Mouse (Mus musculus) liver, embryonic 14.5 days (tissue): ENCODE results near the gene Serpinf1. TPM values are rescaled to one million over a fixed set of nuclear protein-coding genes. Genes with fewer than 3 reads are reported as not detected.
A peak's percentile ranks its signal among the peaks of the same experiment; 100 is the strongest.

Experiments used
- ATAC-seq: fragments of 200-750 bp; cut with Nextera tagmentation; 2 replicates; pipeline ENCODE4 v1.8.0; 2017; ENCODE audit warnings: moderate number of reproducible peaks, mild to moderate bottlenecking, moderate library complexity; ENCODE audit not compliant: insufficient read depth
- DNase-seq, 3 experiments: peaks; one replicate each; pipeline ENCODE4 v3.0.0-alpha.2; 2012 to 2013; ENCODE audit warnings: low read depth in 3 of 3, low spot score in 3 of 3
- H3K27ac ChIP-seq: fragments of 300-500 bp; sonication (generic); 2 replicates; pipeline ENCODE4 v1.5.1; 2014; ENCODE audit warnings: moderate library complexity, mild to moderate bottlenecking, control low read depth, inconsistent platforms
- H3K27me3 ChIP-seq: fragments of 300-500 bp; sonication (generic); 2 replicates; pipeline ENCODE4 v1.6.1; 2014; ENCODE audit warnings: mild to moderate bottlenecking, low read length, moderate library complexity; ENCODE audit not compliant: control insufficient read depth, insufficient read depth
- H3K36me3 ChIP-seq: fragments of 300-500 bp; sonication (generic); replicated peaks from 2 replicates; pipeline ENCODE4 v1.6.1; 2014; ENCODE audit warnings: low read depth; ENCODE audit not compliant: control insufficient read depth, insufficient read depth
- H3K4me1 ChIP-seq, 2 experiments: fragments of 200-500 bp in 1 of 2; fragments of 300-500 bp in 1 of 2; sonication (generic) in 1 of 2; replicated peaks; 2 replicates each; pipeline ENCODE4 v1.6.1; 2012 to 2014; ENCODE audit warnings: antibody characterized with exemption in 1 of 2, inconsistent platforms in 1 of 2, low read length in 1 of 2; ENCODE audit not compliant: control insufficient read depth in 2 of 2, insufficient read depth in 2 of 2
- H3K4me2 ChIP-seq: fragments of 300-500 bp; sonication (generic); 2 replicates; pipeline ENCODE4 v1.6.1; 2014; ENCODE audit warnings: low read depth, mild to moderate bottlenecking, control low read depth, moderate library complexity
- H3K4me3 ChIP-seq, 2 experiments: fragments of 200-500 bp in 1 of 2; fragments of 300-500 bp in 1 of 2; sonication (generic) in 1 of 2; 2 replicates each; pipeline ENCODE4 v1.5.1; 2012 to 2014; ENCODE audit warnings: low read depth in 2 of 2, low read length in 2 of 2, mild to moderate bottlenecking in 2 of 2, control low read depth in 1 of 2, inconsistent platforms in 1 of 2, moderate library complexity in 1 of 2; ENCODE audit not compliant: insufficient read depth in 1 of 2
- H3K9ac ChIP-seq: fragments of 300-500 bp; sonication (generic); replicated peaks from 2 replicates; pipeline ENCODE4 v1.6.1; 2014; ENCODE audit warnings: mild to moderate bottlenecking, control low read depth, moderate library complexity
- H3K9me3 ChIP-seq: fragments of 300-500 bp; sonication (generic); 2 replicates; pipeline ENCODE4 v1.6.1; 2016; ENCODE audit warnings: low read length, mixed read lengths; ENCODE audit not compliant: control insufficient read depth
- CTCF ChIP-seq: IDR thresholded peaks from 2 replicates; pipeline ENCODE4 v1.5.1; 2016; ENCODE audit warnings: antibody characterized with exemption, low read depth, control low read depth
- EP300 ChIP-seq: IDR thresholded peaks from 2 replicates; pipeline ENCODE4 v1.6.1; 2016; ENCODE audit warnings: antibody characterized with exemption, low read depth
- WGBS: fragments of 180-500 bp; shearing (Covaris S2); extraction: QIAGEN DNeasy Blood & Tissue Kit; methylation state at CpG from one replicate; pipeline ENCODE4 v1.1.7; 2014; ENCODE audit not compliant: insufficient replicate concordance; 5-methylcytosine and 5-hydroxymethylcytosine counted together
- polyA plus RNA-seq, 2 experiments: library from polyadenylated mRNA; depleted of rRNA in 1 of 2; stranded (reverse) in 1 of 2; unstranded in 1 of 2; fragments of >200 nt; fragmentation: Nextera tagmentation in 1 of 2; extraction: Ambion mirVana in 1 of 2; gene quantifications; 2 replicates each; pipeline versions ENCODE4 v1.2.1 to v1.2.3; 2012 to 2014

Serpinf1 gene
- polyA plus RNA-seq, 2 experiments: 104 to 145 TPM

DNA sequence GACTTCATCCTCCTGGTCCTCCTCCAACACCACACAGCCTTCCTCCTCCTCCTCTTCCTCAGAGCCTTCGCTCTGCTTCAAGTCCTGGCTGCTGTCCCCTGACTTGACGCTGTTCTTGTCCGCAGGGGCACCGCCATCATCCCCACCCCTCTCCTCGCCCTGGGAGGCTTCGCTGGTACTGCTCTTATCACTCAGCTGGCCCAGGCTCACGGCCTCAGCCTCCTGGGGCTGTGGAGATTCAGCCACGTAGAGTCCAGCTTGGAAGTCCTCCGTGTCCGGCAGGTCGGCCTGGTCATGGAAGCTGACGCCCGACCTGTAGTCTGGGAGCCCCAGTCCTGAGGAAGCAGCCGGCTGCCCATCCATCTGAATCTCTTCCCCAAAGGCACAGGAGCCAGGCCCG is 28.4 kb upstream of the Serpinf1 start:
- peaks cover 39 to 48% of the 10 kb centered on the region in 2 experiments for H3K4me1 ChIP-seq
- ATAC-seq: peak; percentile 44; the same call in 1 of the 2 replicates
- peak overlapping the region; percentile 81 for H3K9ac ChIP-seq
- H3K27me3 ChIP-seq: no peaks in the 10 kb centered on the region
- peak overlapping the region; percentile 89 for H3K4me2 ChIP-seq
- no peaks in the 10 kb centered on the region for H3K9me3 ChIP-seq
- H3K27ac ChIP-seq: peak overlapping the region; percentile 96
- WGBS: 40% methylated on average over 15 of the region's 15 CpGs
- H3K4me3 ChIP-seq: peak overlapping the region; percentile 61 to 62
- H3K36me3 ChIP-seq: peaks cover 25% of the 10 kb centered on the region
- no peak for DNase-seq
- no peak for TF ChIP-seq EP300
- no peak for TF ChIP-seq CTCF

DNA sequence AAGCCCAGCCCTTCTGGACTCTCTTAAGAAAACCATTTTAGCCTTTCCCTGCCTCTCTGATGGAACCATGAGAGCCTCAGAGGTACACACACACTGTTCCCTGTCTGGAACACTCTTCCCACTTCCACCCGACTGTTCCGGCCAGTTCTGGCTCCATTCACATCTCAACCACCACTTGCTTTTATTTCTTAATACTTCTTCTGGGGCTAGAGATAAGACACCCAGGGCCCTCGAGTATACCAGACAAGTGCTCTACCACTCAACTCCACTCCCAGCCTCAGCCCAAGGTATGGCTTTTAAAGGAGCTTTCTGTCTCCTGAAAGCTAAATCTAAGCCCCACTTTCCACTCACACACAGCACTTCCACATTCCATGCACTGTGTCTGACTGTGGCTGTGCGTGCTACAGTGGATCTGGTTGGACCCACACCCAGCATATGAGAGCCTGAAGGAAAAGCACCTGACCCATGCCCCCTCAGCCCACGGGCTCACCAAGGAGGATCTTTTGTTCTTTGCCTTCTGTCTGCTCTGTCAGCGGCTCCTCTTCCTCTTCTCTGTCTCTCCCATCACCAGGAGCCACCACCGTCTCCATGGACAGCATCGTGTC is 27.9 kb upstream of the Serpinf1 start:
- H3K27ac ChIP-seq: peak overlapping the region; percentile 96
- peak; percentile 77 for TF ChIP-seq EP300
- no peak for TF ChIP-seq CTCF
- H3K36me3 ChIP-seq: peaks cover 30% of the 10 kb centered on the region
- H3K27me3 ChIP-seq: no peaks in the 10 kb centered on the region
- WGBS: 38% methylated on average over 8 of the region's 8 CpGs
- H3K4me2 ChIP-seq: peak overlapping the region; percentile 89
- peak; percentile 76 for ATAC-seq
- peak overlapping the region; percentile 81 for H3K9ac ChIP-seq
- no peaks in the 10 kb centered on the region for H3K9me3 ChIP-seq
- peak overlapping the region; percentile 61 to 62 for H3K4me3 ChIP-seq
- peaks cover 39 to 48% of the 10 kb centered on the region in 2 experiments for H3K4me1 ChIP-seq
- DNase-seq: peak; percentile 70 to 75 (median 75)

DNA sequence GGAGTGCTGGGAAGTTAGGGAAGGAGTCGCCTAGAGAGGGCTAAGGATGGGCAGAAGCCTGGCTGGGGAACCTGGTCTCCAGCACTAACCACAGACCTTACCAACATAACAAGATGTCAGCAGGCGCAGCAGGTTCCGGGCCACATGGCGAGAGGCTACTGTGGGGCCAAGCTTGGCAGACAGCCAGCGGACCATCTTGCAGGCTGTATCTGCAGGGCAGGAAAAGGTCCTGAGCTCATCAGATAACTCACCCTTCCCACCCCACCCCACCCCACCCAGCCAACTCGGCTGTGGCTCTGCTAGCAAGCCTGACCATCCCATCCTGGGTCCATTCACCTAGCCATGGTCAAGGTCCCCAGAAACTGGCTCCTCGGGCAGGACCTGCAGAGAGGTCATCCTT is 27.2 kb upstream of the Serpinf1 start:
- Histone ChIP-seq H3K27me3 (no peaks in the 10 kb centered on the region), H3K4me1 (peaks cover 36 to 41% of the 10 kb centered on the region in 2 experiments), H3K9ac (peak overlapping the region; percentile 81), H3K36me3 (peaks cover 37% of the 10 kb centered on the region), H3K4me3 (peak overlapping the region; percentile 61 to 62), H3K9me3 (no peaks in the 10 kb centered on the region), H3K27ac (peak overlapping the region; percentile 96), H3K4me2 (peak overlapping the region; percentile 89)
- ATAC-seq: peak; percentile 73
- TF ChIP-seq CTCF (no peak), EP300 (peak; percentile 69; the same call in 1 of the 2 replicates)
- DNase-seq: peak; percentile 77 to 84 (median 80)
- WGBS: 15% methylated on average over 7 of the region's 7 CpGs

DNA sequence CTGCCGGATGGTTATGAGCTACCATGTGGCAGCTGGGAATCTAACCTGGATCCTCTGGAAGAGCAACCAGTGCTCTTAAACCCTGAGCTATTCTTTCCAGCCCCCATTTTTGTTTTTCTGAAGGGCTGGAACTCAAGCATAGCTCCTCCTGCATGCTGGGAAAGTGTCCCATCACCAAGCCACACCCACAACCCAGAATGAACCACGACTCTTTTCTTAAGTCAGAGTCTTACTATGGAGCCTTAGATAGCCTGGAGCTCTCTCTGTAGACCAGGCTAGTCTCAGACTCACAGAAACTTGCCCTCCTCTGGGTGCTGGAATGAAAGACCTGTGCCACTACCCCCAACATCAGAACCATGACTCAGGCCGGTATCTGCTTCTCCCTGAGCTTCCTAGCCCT is 26.1 kb upstream of the Serpinf1 start:
- ATAC-seq: peak; percentile 12; the same call in 1 of the 2 replicates
- DNase-seq: peak in 1 of 3 experiments; percentile 55
- peak overlapping the region; percentile 96 for H3K27ac ChIP-seq
- H3K4me1 ChIP-seq: peaks cover 36 to 40% of the 10 kb centered on the region in 2 experiments
- TF ChIP-seq CTCF (no peak), EP300 (no peak)
- peaks cover 48% of the 10 kb centered on the region for H3K36me3 ChIP-seq
- H3K9me3 ChIP-seq: no peaks in the 10 kb centered on the region
- peak overlapping the region; percentile 89 for H3K4me2 ChIP-seq
- peak overlapping the region; percentile 81 for H3K9ac ChIP-seq
- WGBS: 41% methylated on average over 3 of the region's 3 CpGs
- no peaks in the 10 kb centered on the region for H3K27me3 ChIP-seq
- H3K4me3 ChIP-seq: peak overlapping the region; percentile 55 to 61

DNA sequence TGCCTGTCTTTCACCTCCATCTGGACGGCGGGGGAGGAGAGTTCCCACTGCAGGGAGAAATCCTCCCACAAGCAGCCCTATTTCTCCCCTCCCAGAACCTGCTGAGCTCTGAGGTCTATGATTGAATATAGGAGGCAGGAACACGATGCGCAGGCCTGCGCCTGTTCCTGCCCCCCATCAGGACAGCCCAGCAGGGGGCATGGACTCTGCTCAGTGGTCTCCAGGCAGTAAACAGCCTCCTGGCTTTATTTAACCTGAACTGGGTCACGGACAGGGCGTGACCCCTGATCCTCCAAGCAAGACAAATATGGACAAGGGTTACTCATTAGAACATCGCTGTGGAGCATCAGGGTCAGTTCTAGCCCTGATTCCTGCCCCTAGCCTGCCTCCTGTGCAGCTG is 21.2 kb upstream of the Serpinf1 start:
- Histone ChIP-seq H3K36me3 (peaks cover 71% of the 10 kb centered on the region), H3K9ac (0 out of 2 replicates have a peak overlapping the region, but pooled peaks have one; percentile 2), H3K9me3 (no peaks in the 10 kb centered on the region), H3K4me1 (peaks cover 12 to 13% of the 10 kb centered on the region in 2 experiments; a peak in 3 of 4 replicates), H3K4me2 (no peak overlapping the region), H3K4me3 (no peak overlapping the region), H3K27ac (no peak overlapping the region; the same call in 1 of the 2 replicates), H3K27me3 (no peaks in the 10 kb centered on the region)
- 80% methylated on average over 8 of the region's 8 CpGs for WGBS
- ATAC-seq (peak; percentile 68), DNase-seq (no peak)
- 0 out of 2 replicates have a peak, but pooled peaks have one; percentile 14 for TF ChIP-seq CTCF
- TF ChIP-seq EP300: peak; percentile 14; the same call in 1 of the 2 replicates
